Mouse (Mus musculus) thymus, postnatal 10 days (tissue): ENCODE measurements around the gene Hmga1.

ENCODE experiments used
- DNase-seq, 2 experiments: peaks; one replicate each; pipeline ENCODE4 v3.0.0; 2021; ENCODE audit warnings: low spot score in 2 of 2

The Hmga1 gene

DNA sequence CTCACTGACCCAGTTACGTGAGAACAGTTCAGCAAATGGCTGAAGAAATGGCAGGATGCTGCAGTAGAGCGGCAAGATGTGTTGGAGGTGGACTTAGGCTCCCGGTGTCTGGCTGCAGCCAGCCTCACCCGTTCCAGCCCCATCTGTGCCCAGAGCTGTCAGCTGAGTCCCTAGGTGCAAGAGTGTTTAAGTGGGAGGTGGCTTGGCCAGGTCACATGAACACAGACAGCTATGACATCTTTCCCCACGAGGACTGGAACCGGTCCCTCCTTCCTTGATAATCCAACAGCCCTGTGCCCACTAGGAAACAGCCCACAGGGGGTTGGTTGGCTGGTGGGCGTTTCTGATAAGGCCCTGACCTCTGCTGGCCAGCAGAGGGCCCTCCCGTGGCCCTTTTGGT lies 28.3 kb upstream of the Hmga1 start:
- no peak for DNase-seq

- no peak for DNase-seq
Observed at GRCm38 (mm10) chr17:27528767-27529166, 27.5 kb upstream of the Hmga1 start.

DNA sequence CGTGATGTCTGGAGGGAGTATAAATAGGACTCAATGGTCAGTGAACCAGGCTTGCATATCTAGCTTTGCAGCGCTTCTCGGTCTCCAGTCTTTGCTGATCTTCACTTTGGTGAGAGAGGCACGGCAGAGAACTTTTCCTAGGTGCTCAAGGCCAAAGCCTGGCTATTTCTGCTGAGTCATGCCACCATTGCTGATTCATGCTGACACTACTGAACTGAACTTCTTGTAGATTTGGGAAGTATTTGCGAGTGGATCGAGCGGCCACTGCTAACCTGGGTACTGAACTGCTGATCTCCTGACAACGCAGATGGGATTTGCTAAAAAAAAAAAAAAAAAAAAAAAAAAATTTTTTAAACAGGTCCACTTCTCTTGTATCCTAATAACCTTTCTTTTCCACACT lies 24.2 kb upstream of the Hmga1 start:
- DNase-seq = no peak

DNA sequence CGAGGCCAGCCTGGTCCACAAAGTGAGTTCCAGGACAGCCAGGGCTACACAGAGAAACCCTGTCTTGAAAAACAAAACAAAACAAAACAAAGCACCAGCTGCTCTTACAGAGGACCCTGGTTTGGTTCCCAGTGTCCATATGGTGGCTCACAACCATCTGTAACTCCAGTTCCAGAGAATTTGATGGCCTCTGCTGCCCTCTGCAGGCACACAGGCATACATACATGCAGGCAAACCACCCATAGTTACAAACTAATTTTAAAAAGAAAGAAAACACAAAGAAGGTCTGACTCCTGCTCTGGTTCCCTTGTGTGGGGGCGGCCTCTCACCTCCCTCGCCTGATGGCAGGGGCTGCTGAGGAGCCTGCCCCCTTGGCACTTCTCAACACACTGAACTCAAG lies 22.9 kb upstream of the Hmga1 start:
- DNase-seq = no peak

DNA sequence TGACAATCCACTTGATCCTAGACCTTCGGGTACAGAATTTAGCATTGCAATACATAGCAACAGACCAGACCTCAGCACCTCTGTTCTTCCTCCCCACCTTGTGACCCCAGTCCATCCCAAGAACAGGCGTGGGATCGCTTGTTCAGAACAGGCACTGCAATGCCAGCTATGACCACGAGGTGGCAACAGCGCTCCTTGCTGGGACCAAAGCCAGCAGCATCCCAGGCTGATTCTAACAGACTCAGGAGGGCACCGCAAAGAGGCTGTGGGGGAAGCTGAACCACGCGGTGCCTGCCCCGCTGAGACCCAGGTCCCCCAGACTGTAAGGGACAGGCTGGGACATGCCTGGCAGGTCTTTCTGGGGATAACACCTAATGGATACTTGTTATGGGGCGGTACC lies 21.6 kb upstream of the Hmga1 start:
- DNase-seq = peak; percentile 83 to 96

GRCm38 (mm10) chr17:27541261-27541660 lies 15.0 kb upstream of the Hmga1 start:
- DNase-seq = no peak

DNA sequence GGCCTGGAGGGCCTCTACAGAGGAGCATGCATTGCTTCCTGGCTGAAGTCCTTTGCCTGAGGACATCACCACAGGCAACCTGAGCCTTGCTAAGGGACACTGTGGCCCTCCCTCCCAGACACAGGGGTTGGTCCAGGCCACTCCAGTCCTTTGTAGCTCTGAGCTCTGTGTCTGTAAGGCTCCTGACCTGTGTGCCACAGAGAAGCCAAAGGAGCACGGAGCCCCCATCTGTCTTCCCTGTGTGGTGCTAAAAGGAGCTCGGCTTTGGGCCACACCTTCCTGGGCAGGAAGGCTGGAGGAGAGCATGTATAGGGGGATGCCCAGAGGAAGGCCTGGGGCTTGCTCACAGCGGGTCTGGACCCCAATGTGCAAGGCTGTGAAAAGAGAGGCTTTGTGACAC lies 14.3 kb upstream of the Hmga1 start:
- no peak for DNase-seq

DNA sequence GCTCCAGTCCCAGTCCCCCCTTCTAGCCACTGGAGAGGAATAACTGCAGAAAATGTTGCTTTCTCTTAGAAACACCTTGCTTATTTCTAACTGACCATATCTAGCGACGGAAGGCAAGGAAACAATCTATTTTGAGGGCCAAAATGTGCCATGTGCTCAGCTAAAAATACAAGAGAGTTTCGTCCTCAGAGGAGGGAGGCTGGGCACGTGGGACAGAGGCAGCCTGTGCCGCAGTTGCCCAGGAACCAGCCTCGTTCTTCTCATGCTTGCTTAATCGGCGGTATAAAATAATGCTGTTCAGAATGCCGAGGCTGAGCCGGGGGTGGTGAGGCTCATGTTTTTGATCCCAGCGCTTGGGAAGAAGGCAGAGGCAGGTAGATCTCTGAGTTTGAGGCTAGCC lies 11.7 kb upstream of the Hmga1 start:
- no peak for DNase-seq

- DNase-seq = no peak
Observed at GRCm38 (mm10) chr17:27545991-27546390, 10.3 kb upstream of the Hmga1 start.

GRCm38 (mm10) chr17:27546574-27547085 lies 9.7 kb upstream of the Hmga1 start:
- no peak for DNase-seq

DNA sequence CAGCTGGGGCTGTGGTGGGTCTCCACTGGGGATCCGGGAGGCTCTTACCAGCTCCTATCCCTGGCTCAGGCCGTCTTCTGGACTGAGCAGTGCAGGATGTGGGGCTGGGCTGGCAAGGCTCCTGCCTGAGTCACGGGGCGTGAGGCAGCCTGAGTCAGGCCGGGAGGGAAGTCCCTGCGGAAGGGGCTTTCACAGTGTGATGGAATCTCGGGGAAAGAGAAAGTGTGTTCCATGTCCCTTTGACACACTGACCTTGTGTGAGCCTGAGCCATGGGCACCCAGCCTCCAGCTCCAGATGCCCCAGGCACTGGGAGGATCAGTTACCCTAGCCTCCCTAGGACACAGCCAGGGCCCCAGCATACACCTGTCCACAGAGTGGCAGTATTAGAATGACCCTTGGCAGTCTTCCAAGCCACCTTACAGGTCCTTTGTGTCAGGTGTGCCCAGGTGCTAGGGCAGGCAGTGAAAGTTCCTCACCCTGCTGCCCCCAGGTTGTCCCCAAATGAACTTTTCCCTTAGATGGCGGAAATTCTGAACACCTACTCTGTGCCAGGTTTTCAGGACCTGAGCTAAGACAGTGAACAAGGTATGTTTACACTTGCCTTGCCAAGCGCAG lies 8.9 kb upstream of the Hmga1 start:
- no peak for DNase-seq

GRCm38 (mm10) chr17:27549234-27549633 lies 7.1 kb upstream of the Hmga1 start:
- no peak for DNase-seq

GRCm38 (mm10) chr17:27551393-27551940 lies 4.8 kb upstream of the Hmga1 start:
- no peak for DNase-seq

- DNase-seq = no peak
Observed at GRCm38 (mm10) chr17:27552215-27553201, 3.8 kb upstream of the Hmga1 start.

- DNase-seq = no peak
Observed at GRCm38 (mm10) chr17:27554062-27554960, 2.0 kb upstream of the Hmga1 start.

GRCm38 (mm10) chr17:27555075-27555511 lies 1.2 kb upstream of the Hmga1 start:
- DNase-seq = peak; percentile 78 to 84

DNA sequence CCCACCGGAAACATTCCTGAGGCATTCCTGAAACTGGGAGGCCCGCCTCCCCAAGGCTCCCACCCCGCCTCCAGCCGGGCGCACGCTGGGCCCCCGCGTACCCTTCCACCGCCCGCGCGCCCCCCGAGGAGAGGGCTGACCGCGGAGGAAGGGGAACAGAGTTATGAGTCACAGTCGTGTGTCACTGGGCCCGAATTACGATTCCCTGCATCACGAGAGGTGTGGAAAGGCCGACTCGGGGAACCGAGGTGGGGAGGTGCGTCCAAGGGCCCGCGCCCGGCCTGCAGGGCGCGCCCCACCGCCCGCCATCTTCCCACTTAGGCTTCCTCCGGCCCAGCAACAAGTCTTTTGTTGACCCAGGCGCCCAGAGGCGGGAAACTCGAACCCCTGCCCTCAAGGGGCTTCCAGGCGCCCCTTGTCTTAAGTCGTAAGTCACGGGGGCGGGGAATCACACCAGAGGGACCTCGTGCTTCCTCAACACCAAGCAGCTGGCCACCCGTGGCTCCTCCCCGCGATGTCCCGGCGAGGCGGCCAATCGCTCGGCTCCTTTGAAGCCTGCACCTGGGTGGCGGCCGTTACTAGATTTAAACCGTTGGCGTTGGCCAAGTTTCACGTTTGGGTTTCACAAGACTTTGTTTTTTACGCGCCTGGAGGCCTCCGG lies 655 bp upstream of the Hmga1 start:
- DNase-seq = peak; percentile 71 to 83

DNA sequence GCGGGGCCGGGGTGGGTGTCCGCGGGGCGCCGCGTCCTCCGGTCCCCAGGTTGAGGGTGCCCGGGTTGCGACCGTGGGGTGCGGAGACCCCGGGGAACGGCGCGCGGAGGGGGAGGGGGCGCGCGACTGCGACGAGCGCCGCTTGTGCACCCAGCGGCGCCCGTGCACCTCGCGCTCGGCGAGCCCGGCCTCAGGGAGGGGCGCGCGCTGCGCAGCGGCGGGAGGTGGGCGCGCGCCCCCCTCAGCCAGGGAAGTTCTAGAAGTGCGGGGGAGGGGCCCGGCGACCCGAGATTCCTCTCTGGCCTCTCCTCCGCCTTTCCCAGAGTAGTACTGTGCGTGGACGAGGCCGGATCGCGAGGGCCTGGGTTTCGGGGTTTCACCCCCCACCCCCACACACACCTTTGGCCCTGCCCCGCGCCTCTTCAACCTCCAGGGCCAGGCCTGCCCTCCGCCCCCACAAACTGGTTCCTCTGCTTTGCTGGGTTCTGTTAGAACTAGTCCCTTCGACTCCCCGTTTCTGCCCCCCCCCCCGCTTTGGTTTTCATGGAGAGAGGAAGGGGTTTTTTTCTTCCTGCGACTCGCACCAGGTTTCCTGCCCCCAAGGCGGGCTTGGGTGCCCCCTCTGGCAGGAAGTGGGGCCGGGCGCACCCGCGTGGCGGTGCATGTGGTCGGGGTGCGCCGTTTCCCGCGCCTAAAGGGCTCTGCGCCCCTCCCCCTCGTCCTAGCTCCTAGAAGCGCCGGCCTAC lies 1.1 kb downstream of the Hmga1 start:
- peak; percentile 89 to 92 for DNase-seq

DNA sequence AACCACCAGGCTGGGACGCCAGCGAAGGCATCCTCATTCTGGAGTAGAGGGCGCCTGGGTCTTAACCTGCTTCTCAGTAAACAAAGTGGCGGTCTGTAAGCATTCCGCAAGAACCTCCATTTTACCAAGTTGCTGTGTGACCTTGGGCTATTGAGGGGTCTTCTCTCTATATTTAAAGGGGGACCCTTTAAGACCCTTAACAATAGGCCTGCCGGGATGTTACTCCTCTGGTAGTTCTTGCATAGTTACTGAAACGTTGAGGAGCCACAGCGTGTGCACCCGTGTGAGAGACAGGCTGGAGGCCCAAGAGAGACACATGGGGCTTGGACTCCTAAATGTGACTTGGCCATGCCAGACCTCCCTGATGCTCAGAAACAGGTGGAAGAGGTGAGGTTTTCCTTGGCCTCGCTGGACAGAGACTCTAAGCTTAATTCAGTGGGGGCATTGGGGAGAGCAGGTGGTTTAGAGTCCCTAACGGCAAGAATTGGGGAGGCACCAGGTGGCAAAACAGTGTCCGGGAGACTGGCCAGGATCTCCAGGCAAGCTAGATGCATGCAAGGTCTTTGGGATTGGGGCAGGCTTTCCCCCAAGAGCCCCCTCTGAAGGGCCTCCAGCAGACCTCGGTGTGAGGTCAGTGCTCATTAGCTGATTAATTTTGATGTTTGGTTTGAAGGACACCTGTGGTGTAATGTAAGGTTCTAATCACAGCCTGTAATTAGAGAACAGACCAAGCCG lies 1.8 kb downstream of the Hmga1 start:
- DNase-seq = no peak

GRCm38 (mm10) chr17:27558845-27559244 lies 2.5 kb downstream of the Hmga1 start:
- no peak for DNase-seq
